Mouse (Mus musculus) G1E (cell line): ENCODE data around the gene 1700001P01Rik. TPM values are rescaled to one million over a fixed set of nuclear protein-coding genes. Genes with fewer than 3 reads are reported as not detected.

Source experiments
- ATAC-seq: 2 replicates; pipeline ENCODE4 v1.8.0; 2016; ENCODE audit warnings: mild to moderate bottlenecking; ENCODE audit not compliant: insufficient number of reproducible peaks, poor library complexity, low FRiP score, severe bottlenecking; ENCODE audit errors: extremely low read depth
- DNase-seq: peaks from one replicate; pipeline ENCODE4 v3.0.0; 2012; ENCODE audit warnings: low spot score
- H3K27me3 ChIP-seq: 2 replicates; pipeline ENCODE4 v1.6.1; 2012; ENCODE audit warnings: mild to moderate bottlenecking, low read length, inconsistent platforms; ENCODE audit not compliant: insufficient read depth
- H3K36me3 ChIP-seq: replicated peaks from 2 replicates; pipeline ENCODE3; 2012; ENCODE audit warnings: mild to moderate bottlenecking, inconsistent platforms
- H3K4me1 ChIP-seq: 2 replicates; pipeline ENCODE4 v1.6.1; 2012; ENCODE audit warnings: low read depth, low read length, inconsistent platforms, mixed read lengths; ENCODE audit not compliant: insufficient read depth
- H3K4me3 ChIP-seq: 2 replicates; pipeline ENCODE4 v1.5.1; 2012; ENCODE audit warnings: low read depth, mild to moderate bottlenecking, inconsistent platforms, low read length, moderate library complexity, mixed read lengths
- H3K9me3 ChIP-seq: replicated peaks from 2 replicates; pipeline ENCODE4 v1.6.1; 2012; ENCODE audit warnings: inconsistent platforms
- CTCF ChIP-seq: IDR thresholded peaks from 2 replicates; pipeline ENCODE4 v1.5.1; 2012; ENCODE audit warnings: low read depth, low read length, inconsistent platforms, mixed read lengths
- GATA1 ChIP-seq: IDR thresholded peaks from 2 replicates; pipeline ENCODE4 v1.6.1; 2012; ENCODE audit warnings: borderline replicate concordance, low read length, inconsistent platforms, mixed read lengths
- GATA2 ChIP-seq: IDR thresholded peaks from 2 replicates; pipeline ENCODE4 v1.6.1; 2012; ENCODE audit warnings: low read depth, low read length, inconsistent platforms, borderline replicate concordance
- POLR2AphosphoS5 ChIP-seq: IDR thresholded peaks from 2 replicates; pipeline ENCODE4 v1.6.1; 2012; ENCODE audit warnings: low read depth, low read length, inconsistent platforms; ENCODE audit not compliant: insufficient replicate concordance
- TAL1 ChIP-seq: conservative IDR thresholded peaks from 2 replicates; pipeline ENCODE4 v1.6.1; 2012; ENCODE audit warnings: low read depth, low read length, inconsistent platforms, mixed read lengths
- polyA plus RNA-seq: library from polyadenylated mRNA; stranded (reverse); fragments of >175 nt; gene quantifications from 2 replicates; pipeline ENCODE4 v1.2.3, GENCODE M21; 2012
- total RNA-seq, 2 experiments: library from RNA; stranded (forward) in 1 of 2; stranded (reverse) in 1 of 2; fragments of 200-1000 nt in 1 of 2; fragments of >200 nt in 1 of 2; fragmentation: Nextera tagmentation in 1 of 2; gene quantifications; 2 replicates each; pipeline ENCODE4 v1.2.3; 2014 to 2017

1700001P01Rik gene
- total and polyA plus RNA-seq, 3 experiments: 0.09 to 0.33 TPM; not detected in 1

DNA sequence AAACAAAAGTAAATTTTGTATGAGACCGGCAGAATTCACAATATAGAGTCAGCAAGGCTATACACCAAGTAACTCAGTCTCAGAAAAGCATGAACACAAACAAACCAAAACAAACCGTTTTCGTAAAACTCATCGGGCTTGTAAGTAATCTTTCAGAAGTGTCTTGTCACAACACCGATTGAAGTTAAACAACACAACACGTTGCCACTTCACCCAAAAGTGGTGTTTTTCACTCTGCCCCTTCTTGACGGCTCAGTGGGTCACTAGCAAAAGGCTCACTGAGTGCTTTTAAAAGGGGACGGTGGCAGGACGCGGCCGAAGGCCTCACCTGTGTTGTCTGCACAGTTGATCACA, 5.7 kb upstream of the 1700001P01Rik start:
- ATAC-seq (no peak), DNase-seq (no peak)
- H3K9me3 ChIP-seq: 0 out of 2 replicates have a peak, but pooled peaks cover 3% of the 10 kb centered on the region
- H3K36me3 ChIP-seq: peaks cover 56% of the 10 kb centered on the region
- peak overlapping the region; percentile 99 for H3K4me3 ChIP-seq
- TF ChIP-seq CTCF: no peak
- TF ChIP-seq TAL1: no peak
- TF ChIP-seq POLR2AphosphoS5: no peak
- no peak for TF ChIP-seq GATA2
- no peak for TF ChIP-seq GATA1
- H3K4me1 ChIP-seq: peaks cover 38% of the 10 kb centered on the region
- 0 out of 2 replicates have a peak, but pooled peaks cover under 1% of the 10 kb centered on the region for H3K27me3 ChIP-seq

DNA sequence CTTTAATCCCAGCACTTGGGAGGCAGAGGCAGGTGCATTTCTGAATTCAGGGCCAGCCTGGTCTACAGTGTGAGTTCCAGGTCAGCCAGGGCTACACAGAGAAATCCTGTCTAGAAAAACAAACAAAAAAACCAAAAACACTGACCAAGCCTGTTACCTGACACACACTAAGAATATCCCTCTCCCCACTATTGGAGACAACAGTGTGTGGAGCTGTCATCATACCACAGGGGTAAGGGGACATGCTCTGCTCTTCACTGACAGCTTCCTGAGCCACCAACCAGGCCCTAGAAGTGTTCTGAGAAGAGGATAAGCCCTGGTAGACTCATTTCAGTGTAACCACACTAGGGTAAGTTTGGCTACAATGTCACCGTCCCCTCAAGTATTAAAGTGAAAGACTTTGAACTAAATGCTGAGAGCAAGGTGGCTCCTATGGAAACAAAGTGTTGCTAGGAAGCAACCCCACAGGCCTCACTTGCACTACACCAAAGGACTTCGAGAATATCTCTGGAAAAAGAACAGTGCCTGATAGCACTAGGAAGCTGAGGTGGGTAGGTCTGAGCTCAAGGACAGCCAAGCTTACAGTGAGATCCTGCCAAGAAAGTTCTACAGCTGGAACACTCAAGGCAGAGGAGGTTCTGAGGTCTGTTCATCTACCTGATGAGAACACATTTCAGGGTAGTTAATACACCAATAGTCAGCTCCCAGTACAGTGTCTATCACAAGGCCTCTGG, 4.4 kb upstream of the 1700001P01Rik start:
- Histone ChIP-seq H3K4me3 (peak overlapping the region; percentile 99), H3K9me3 (0 out of 2 replicates have a peak, but pooled peaks cover 3% of the 10 kb centered on the region), H3K27me3 (no peaks in the 10 kb centered on the region), H3K36me3 (peaks cover 69% of the 10 kb centered on the region), H3K4me1 (peaks cover 42% of the 10 kb centered on the region)
- ATAC-seq (no peak), DNase-seq (no peak)
- TF ChIP-seq POLR2AphosphoS5 (peak; percentile 59; the same call in 1 of the 2 replicates), GATA2 (no peak)

DNA sequence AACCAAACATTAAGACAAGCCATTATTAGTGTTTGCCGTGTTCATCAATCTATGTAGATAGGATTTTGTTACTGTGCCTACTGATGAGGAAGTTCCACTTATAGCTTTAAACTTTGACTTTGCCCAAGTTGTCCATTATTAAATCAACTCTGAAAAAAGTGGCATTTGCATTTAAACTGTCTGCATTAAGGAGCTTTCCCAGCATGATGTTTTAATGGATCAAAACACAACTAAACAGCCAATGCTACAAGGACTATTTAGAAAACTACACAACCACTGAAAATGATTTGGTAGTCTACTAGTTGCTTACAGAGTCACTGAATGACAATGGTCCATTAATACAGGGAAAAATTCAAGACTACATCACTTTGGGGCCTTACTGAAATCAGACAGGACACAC, 3.2 kb upstream of the 1700001P01Rik start:
- H3K4me3 ChIP-seq: peak overlapping the region; percentile 49; the same call in 1 of the 2 replicates
- H3K4me1 ChIP-seq: peaks cover 42% of the 10 kb centered on the region
- 0 out of 2 replicates have a peak, but pooled peaks cover under 1% of the 10 kb centered on the region for H3K9me3 ChIP-seq
- peaks cover 69% of the 10 kb centered on the region for H3K36me3 ChIP-seq
- H3K27me3 ChIP-seq: no peaks in the 10 kb centered on the region
- no peak for DNase-seq
- ATAC-seq: no peak
- TF ChIP-seq GATA1: no peak

DNA sequence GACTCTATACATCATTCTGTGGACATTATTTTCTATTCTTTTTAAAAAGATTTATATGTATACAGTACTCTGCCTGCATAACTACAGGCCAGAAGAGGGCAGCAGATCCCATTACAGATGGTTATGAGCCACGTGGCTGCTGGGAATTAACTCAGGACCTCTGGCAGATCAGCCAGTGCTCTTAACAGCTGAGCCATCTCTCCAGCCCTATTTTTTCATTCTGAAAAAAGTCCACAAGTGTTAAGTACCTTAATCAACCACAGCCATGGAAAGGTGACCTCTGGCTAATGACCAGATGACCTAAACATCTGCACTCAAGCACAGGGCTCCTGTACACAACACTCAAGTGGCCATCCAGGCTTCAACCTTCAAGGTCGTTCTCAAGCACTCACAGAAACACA, 1.4 kb upstream of the 1700001P01Rik start:
- ATAC-seq: peak; percentile 37; the same call in 1 of the 2 replicates
- Histone ChIP-seq H3K4me3 (no peak overlapping the region), H3K4me1 (peaks cover 34% of the 10 kb centered on the region), H3K27me3 (0 out of 2 replicates have a peak, but pooled peaks cover 3% of the 10 kb centered on the region), H3K9me3 (no peaks in the 10 kb centered on the region), H3K36me3 (peaks cover 69% of the 10 kb centered on the region)
- no peak for TF ChIP-seq TAL1
- no peak for TF ChIP-seq GATA1
- TF ChIP-seq CTCF: no peak
- no peak for TF ChIP-seq GATA2
- TF ChIP-seq POLR2AphosphoS5: no peak
- DNase-seq: no peak

DNA sequence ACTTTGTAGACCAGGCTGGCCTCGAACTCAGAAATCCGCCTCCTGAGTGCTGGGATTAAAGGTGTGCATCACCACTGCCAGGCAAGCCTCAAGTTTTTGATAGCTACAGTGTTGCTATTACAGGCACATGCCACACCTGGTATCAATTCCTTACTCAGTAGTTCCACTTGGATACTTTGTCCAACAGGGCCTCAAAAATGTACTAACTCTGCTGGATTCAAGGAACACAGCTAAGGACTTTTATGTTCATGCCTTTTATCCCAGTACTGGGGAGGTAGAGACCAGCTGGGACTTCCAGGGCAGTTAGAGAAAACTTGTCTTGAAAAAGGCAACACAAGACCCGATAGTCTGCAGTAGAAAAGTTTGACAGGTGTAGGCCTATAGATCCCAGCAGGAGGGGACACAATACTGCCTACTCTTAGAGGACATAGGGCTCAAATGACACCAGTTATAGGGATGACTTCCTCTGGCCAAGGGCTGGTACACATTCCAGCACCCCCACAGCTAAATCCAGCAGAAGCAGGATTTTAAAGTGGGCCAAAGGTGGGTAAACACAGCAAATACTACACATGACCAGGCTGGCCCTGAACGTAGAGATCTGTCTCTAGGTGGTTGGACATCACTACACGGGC, 895 bp upstream of the 1700001P01Rik start:
- peaks cover 66% of the 10 kb centered on the region for H3K36me3 ChIP-seq
- no peak for ATAC-seq
- TF ChIP-seq CTCF (no peak), TAL1 (no peak), GATA1 (no peak), POLR2AphosphoS5 (peak; percentile 87; the same call in 1 of the 2 replicates)

DNA sequence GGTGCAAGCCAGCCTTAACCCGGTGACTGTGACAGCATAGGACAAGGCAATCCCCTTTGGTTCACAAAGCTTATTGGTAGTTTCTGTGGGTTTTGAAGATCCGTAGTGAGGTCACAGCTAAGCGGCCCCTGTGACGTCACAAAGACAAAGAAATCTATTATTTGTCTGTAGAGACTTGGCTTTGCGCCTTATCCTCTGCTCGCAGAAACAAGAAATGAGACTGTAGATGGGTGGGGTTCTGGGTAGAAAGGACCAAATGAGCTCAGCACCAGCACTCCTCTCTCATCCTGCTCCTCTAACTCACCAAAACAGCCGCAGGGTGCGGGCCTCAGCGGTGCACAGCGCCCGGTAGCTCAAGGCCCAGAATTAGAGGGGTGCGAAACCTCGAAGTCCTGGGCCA, 532 bp downstream of the 1700001P01Rik start:
- ATAC-seq (no peak), DNase-seq (no peak)
- Histone ChIP-seq H3K36me3 (peaks cover 52% of the 10 kb centered on the region), H3K27me3 (peaks cover 5% of the 10 kb centered on the region; the same call in 1 of the 2 replicates), H3K4me1 (peaks cover 27% of the 10 kb centered on the region), H3K9me3 (no peaks in the 10 kb centered on the region), H3K4me3 (no peak overlapping the region)
- TF ChIP-seq TAL1: no peak
- TF ChIP-seq GATA1: no peak
- no peak for TF ChIP-seq GATA2
- no peak for TF ChIP-seq POLR2AphosphoS5
- TF ChIP-seq CTCF: no peak

More for the DNA sequence above, 895 bp upstream of the 1700001P01Rik start:
- no peak overlapping the region for H3K4me3 ChIP-seq
- DNase-seq: no peak
- H3K27me3 ChIP-seq: 0 out of 2 replicates have a peak, but pooled peaks cover 3% of the 10 kb centered on the region
- no peaks in the 10 kb centered on the region for H3K9me3 ChIP-seq
- H3K4me1 ChIP-seq: peaks cover 34% of the 10 kb centered on the region
